Comparison of ENCODE assay signal across 8 mouse cellular contexts in the genomic region with DNA sequence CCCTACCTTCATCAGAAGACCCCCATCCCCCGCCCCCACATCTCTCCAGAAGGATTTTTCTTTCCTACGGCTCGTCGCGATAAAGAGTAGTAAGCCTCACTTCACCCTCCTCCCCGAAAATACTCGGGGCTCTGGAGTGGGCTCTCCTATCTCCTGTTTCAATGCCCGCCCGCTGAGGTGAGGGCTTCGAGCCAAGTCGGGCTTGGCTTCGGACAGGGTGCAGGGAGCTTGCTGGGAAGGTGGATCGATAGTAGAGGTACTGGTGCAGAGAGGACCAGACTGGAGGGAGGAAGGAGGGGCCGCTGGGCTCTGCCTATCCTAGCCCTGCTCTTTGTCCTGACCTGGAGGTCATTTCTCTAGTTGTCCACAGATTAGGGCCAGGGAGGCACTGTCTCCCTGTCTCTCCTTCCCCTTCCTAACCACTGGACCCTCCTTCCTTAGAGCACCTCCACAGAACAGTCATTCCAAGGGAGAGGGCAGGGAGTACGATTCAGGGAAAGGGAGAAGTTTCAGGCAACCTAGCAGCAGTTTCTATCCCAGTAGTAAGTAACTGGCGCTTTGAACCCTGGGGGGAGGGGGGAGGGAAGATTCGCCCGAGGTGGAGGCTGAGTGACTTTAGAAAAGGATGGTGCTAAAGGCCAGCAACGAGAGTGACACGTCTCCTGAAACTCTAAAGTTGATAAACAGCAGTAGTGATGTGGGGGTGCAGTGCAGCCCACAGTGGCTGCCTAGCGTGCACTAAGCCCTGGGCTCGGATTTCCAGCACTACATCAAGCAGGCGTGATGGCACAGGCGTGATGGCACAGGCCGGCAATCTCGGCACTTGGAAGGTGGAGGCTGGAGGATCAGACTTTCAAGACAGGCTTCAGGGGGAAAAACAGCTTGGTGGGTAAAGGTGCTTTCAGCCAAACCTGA. TPM values are rescaled to one million over a fixed set of nuclear protein-coding genes. Genes with fewer than 3 reads are reported as not detected.
DNase-seq lines count a peak whose midpoint lies in the region; ATAC-seq and TF ChIP-seq lines count a peak whose summit lies in the region.

No protein-coding gene starts in this region.

- peak overlapping the region; percentile 100 for H3K4me3 ChIP-seq in heart, adult 2 months
- H3K4me3 ChIP-seq in kidney, adult 2 months (ENCODE audit: insufficient read depth, low read depth, low read length) = peak overlapping the region; percentile 91
- H3K4me3 ChIP-seq in lung, embryonic 15.5 days = peak overlapping the region; percentile 97
- H3K4me3 ChIP-seq in small intestine, adult 2 months (ENCODE audit: low read depth, low read length) = peak overlapping the region; percentile 88

- peak; percentile 75 for DNase-seq in cerebellum, adult 11 months
- DNase-seq in cerebellum, postnatal 10 days = peak; percentile 79 to 81
- peak; percentile 78 to 80 for DNase-seq in heart, adult 2 months
- peak; percentile 60 for DNase-seq in kidney, adult 2 months
- no peak for DNase-seq in spleen, postnatal 14 days (ENCODE audit: low spot score in 2 of 2)

- peak overlapping the region; percentile 75 for H3K9ac ChIP-seq in heart, adult 2 months (ENCODE audit: low read depth, low read length)
- H3K9ac ChIP-seq in lung, embryonic 15.5 days = peak overlapping the region; percentile 98

- peaks cover 8% of the 10 kb centered on the region for H3K79me2 ChIP-seq in heart, adult 2 months (replicated peaks; ENCODE audit: control insufficient read depth, insufficient read depth, low read length)

- peak overlapping the region; percentile 91 for H3K4me2 ChIP-seq in lung, embryonic 15.5 days

- peak overlapping the region; percentile 100 for H3K27ac ChIP-seq in heart, adult 2 months
- peak overlapping the region; percentile 99 for H3K27ac ChIP-seq in kidney, adult 2 months (ENCODE audit: insufficient read depth, low read depth, low read length)
- H3K27ac ChIP-seq in lung, embryonic 15.5 days = peak overlapping the region; percentile 94
- peak overlapping the region; percentile 81; the same call in 1 of the 2 replicates for H3K27ac ChIP-seq in small intestine, adult 2 months (ENCODE audit: insufficient read depth, low read depth, low read length)

- peaks cover 38% of the 10 kb centered on the region for H3K4me1 ChIP-seq in heart, adult 2 months (ENCODE audit: control insufficient read depth, insufficient read depth, low read length)
- peaks cover 18% of the 10 kb centered on the region for H3K4me1 ChIP-seq in kidney, adult 2 months (ENCODE audit: control insufficient read depth, insufficient read depth, low read length)
- peaks cover 73% of the 10 kb centered on the region for H3K4me1 ChIP-seq in lung, embryonic 15.5 days
- peaks cover 23% of the 10 kb centered on the region for H3K4me1 ChIP-seq in small intestine, adult 2 months (ENCODE audit: control insufficient read depth, insufficient read depth, insufficient read length, low read length)

- no peaks in the 10 kb centered on the region for H3K9me3 ChIP-seq in lung, embryonic 15.5 days

- TF ChIP-seq POLR2A in heart, adult 2 months (IDR thresholded peaks at IDR 0.05; ENCODE audit: insufficient read depth, low read depth, low read length) = 0 out of 2 replicates have a peak, but pooled peaks have one; percentile 13
- TF ChIP-seq POLR2A in kidney, adult 2 months (IDR thresholded peaks at IDR 0.05; ENCODE audit: low read depth, low read length) = no peak
- TF ChIP-seq POLR2A in small intestine, adult 2 months (IDR thresholded peaks at IDR 0.05; ENCODE audit: low read depth, low read length) = peak; percentile 34; the same call in 1 of the 2 replicates

- ATAC-seq in cerebellum, adult (ENCODE audit: insufficient number of reproducible peaks, low FRiP score, low TSS enrichment) = no peak
- ATAC-seq in lung, embryonic 15.5 days (ENCODE audit: borderline replicate concordance, extremely low read depth, low FRiP score, low TSS enrichment) = no peak

- H3K27me3 ChIP-seq in heart, adult 2 months (ENCODE audit: control insufficient read depth, insufficient read depth, low read length) = no peaks in the 10 kb centered on the region
- H3K27me3 ChIP-seq in kidney, adult 2 months (replicated peaks; ENCODE audit: control insufficient read depth, insufficient read depth, low read length) = no peaks in the 10 kb centered on the region
- no peaks in the 10 kb centered on the region for H3K27me3 ChIP-seq in lung, embryonic 15.5 days
- H3K27me3 ChIP-seq in small intestine, adult 2 months (ENCODE audit: control insufficient read depth, insufficient read depth, low read length) = no peaks in the 10 kb centered on the region

- H3K36me3 ChIP-seq in heart, adult 2 months (ENCODE audit: control insufficient read depth, insufficient read depth, low read length) = peaks cover 7% of the 10 kb centered on the region; the same call in 1 of the 2 replicates
- H3K36me3 ChIP-seq in kidney, adult 2 months (ENCODE audit: control insufficient read depth, insufficient read depth, low read length) = no peaks in the 10 kb centered on the region
- H3K36me3 ChIP-seq in lung, embryonic 15.5 days = no peaks in the 10 kb centered on the region
- H3K36me3 ChIP-seq in small intestine, adult 2 months (ENCODE audit: control insufficient read depth, insufficient read depth, low read length) = no peaks in the 10 kb centered on the region

- WGBS in heart, adult 2 months = 7% methylated on average over 26 of the region's 26 CpGs
- 17% methylated on average over 26 of the region's 26 CpGs for WGBS in kidney, adult 2 months
- WGBS in lung, embryonic 15.5 days = 5% methylated on average over 26 of the region's 26 CpGs
- WGBS in small intestine, adult 2 months = 17% methylated on average over 26 of the region's 26 CpGs

- no peak for TF ChIP-seq EP300 in heart, adult 2 months (IDR thresholded peaks at IDR 0.05; ENCODE audit: insufficient read depth, low read depth, low read length)

- no peak for TF ChIP-seq CTCF in heart, adult 2 months (IDR thresholded peaks at IDR 0.05)
- no peak for TF ChIP-seq CTCF in kidney, adult 2 months (conservative IDR thresholded peaks at IDR 0.05; ENCODE audit: insufficient read depth, insufficient read length, low read depth, low read length)
- TF ChIP-seq CTCF in small intestine, adult 2 months (IDR thresholded peaks at IDR 0.05; ENCODE audit: extremely low read depth, insufficient read length, insufficient replicate concordance, low read depth, low read length) = no peak

- intact Hi-C loops in heart, adult 2 months (cut with DNase I) = loop anchor here (1.0 kb wide), 1 partner anchor 19 kb away; no protein-coding TSS in a partner anchor

RNA-seq across cellular contexts. Expression of a gene that starts 1.1 kb away (rescaled TPM):
- total RNA-seq in heart, adult 2 months (2021) = 100 to 1,000 TPM; 253 to 267 TPM
- polyA plus RNA-seq in heart, adult 2 months (2012; rRNA removed) = 149 and 161 TPM in 2 replicates
- 28.3 and 30.3 TPM in 2 replicates for polyA plus RNA-seq in kidney, adult 2 months (2012; rRNA removed)
- 40.8 and 45.3 TPM in 2 replicates for polyA plus RNA-seq in lung, embryonic 15.5 days (2015; fragmentation: Nextera tagmentation; extraction: Ambion mirVana)
- 40.2 and 47.3 TPM in 2 replicates for polyA plus RNA-seq in small intestine, adult 2 months (2012; rRNA removed)

RNA-seq across cellular contexts. Expression of a gene that starts 4.9 kb away (rescaled TPM):
- 10 to 100 TPM; 46.3 to 49.5 TPM for total RNA-seq in heart, adult 2 months (2021)
- polyA plus RNA-seq in heart, adult 2 months (2012; rRNA removed) = 41.0 and 65.9 TPM in 2 replicates
- 57.7 and 75.5 TPM in 2 replicates for polyA plus RNA-seq in kidney, adult 2 months (2012; rRNA removed)
- 106 and 108 TPM in 2 replicates for polyA plus RNA-seq in lung, embryonic 15.5 days (2015; fragmentation: Nextera tagmentation; extraction: Ambion mirVana)
- polyA plus RNA-seq in small intestine, adult 2 months (2012; rRNA removed) = 12.6 and 21.4 TPM in 2 replicates

RNA-seq across cellular contexts. Expression of a gene that starts 29.4 kb away (rescaled TPM):
- under 1 TPM; 0.57 to 0.66 TPM for total RNA-seq in heart, adult 2 months (2021)
- polyA plus RNA-seq in heart, adult 2 months (2012; rRNA removed) = 0.45 and 0.91 TPM in 2 replicates
- 0.27 and 0.31 TPM in 2 replicates for polyA plus RNA-seq in kidney, adult 2 months (2012; rRNA removed)
- polyA plus RNA-seq in lung, embryonic 15.5 days (2015; fragmentation: Nextera tagmentation; extraction: Ambion mirVana) = 5.4 and 5.8 TPM in 2 replicates
- 0.55 and 0.77 TPM in 2 replicates for polyA plus RNA-seq in small intestine, adult 2 months (2012; rRNA removed)

RNA-seq across cellular contexts. Expression of a gene that starts 54.7 kb away (rescaled TPM):
- 100 to 1,000 TPM; 100 to 118 TPM for total RNA-seq in heart, adult 2 months (2021)
- 37.9 and 61.4 TPM in 2 replicates for polyA plus RNA-seq in heart, adult 2 months (2012; rRNA removed)
- 40.4 and 51.0 TPM in 2 replicates for polyA plus RNA-seq in kidney, adult 2 months (2012; rRNA removed)
- 228 and 230 TPM in 2 replicates for polyA plus RNA-seq in lung, embryonic 15.5 days (2015; fragmentation: Nextera tagmentation; extraction: Ambion mirVana)
- polyA plus RNA-seq in small intestine, adult 2 months (2012; rRNA removed) = 10.0 and 22.1 TPM in 2 replicates

Comparison
In these comparisons a context has a peak if more than half of its experiments do, and no peak if none do; other contexts are left out.
1. DNase-seq: peak in cerebellum, adult 11 months (single experiment), cerebellum, postnatal 10 days (2 of 2), heart, adult 2 months (2 of 2) and kidney, adult 2 months (single experiment); none in spleen, postnatal 14 days (0 of 2).
2. Peak in every context shown above with its lines, with median percentiles within 50 percentile points of each other: H3K27ac ChIP-seq and H3K4me3 ChIP-seq.